Mouse (Mus musculus) spleen, postnatal 4 days (tissue): Measurements from ENCODE around the gene Nuak1.

Source experiments
- DNase-seq, 2 experiments: peaks; one replicate each; pipeline ENCODE4 v3.0.0; 2022; ENCODE audit warnings: low spot score in 2 of 2

Nuak1 gene

GRCm38 (mm10) chr10:84411122-84412105, 29.0 kb downstream of the Nuak1 start:
- no peak for DNase-seq

GRCm38 (mm10) chr10:84408965-84409660, 31.3 kb downstream of the Nuak1 start:
- DNase-seq = no peak

GRCm38 (mm10) chr10:84405135-84405776, 35.1 kb downstream of the Nuak1 start:
- no peak for DNase-seq

GRCm38 (mm10) chr10:84401907-84402371, 38.5 kb downstream of the Nuak1 start:
- DNase-seq = no peak

- DNase-seq = no peak
These were observed 39.2 kb downstream of the Nuak1 start for GRCm38 (mm10) chr10:84401189-84401588.

- no peak for DNase-seq
These were observed 40.2 kb downstream of the Nuak1 start for GRCm38 (mm10) chr10:84400037-84400681.

GRCm38 (mm10) chr10:84397276-84397675, 43.1 kb downstream of the Nuak1 start:
- DNase-seq = no peak

GRCm38 (mm10) chr10:84395885-84396659, 44.3 kb downstream of the Nuak1 start:
- no peak for DNase-seq

- no peak for DNase-seq
These were observed 45.1 kb downstream of the Nuak1 start for GRCm38 (mm10) chr10:84395259-84395658.

- DNase-seq = no peak
These were observed 46.5 kb downstream of the Nuak1 start for GRCm38 (mm10) chr10:84393881-84394280.

- DNase-seq = no peak
These were observed 47.0 kb downstream of the Nuak1 start for GRCm38 (mm10) chr10:84393405-84393804.

GRCm38 (mm10) chr10:84392723-84393081, 47.7 kb downstream of the Nuak1 start:
- DNase-seq = no peak

- no peak for DNase-seq
These were observed 48.2 kb downstream of the Nuak1 start for GRCm38 (mm10) chr10:84392027-84392722.

GRCm38 (mm10) chr10:84389707-84390106, 50.7 kb downstream of the Nuak1 start:
- DNase-seq = no peak

GRCm38 (mm10) chr10:84388357-84389141, 51.8 kb downstream of the Nuak1 start:
- no peak for DNase-seq

- no peak for DNase-seq
These were observed 53.1 kb downstream of the Nuak1 start for GRCm38 (mm10) chr10:84387338-84387737.

- DNase-seq = no peak
These were observed 53.7 kb downstream of the Nuak1 start for GRCm38 (mm10) chr10:84386625-84387242.

GRCm38 (mm10) chr10:84386214-84386613, 54.2 kb downstream of the Nuak1 start:
- DNase-seq = no peak

GRCm38 (mm10) chr10:84384761-84385160, 55.6 kb downstream of the Nuak1 start:
- DNase-seq = no peak
